Mouse (Mus musculus) embryo, embryonic 10 days (tissue): ENCODE data around the gene Jpt1.
"Not testable (repeated sequence)": the region's sequence is repeated elsewhere in the genome, so short reads cannot be mapped to it uniquely, and the experiment has no call there.

Source experiments
- DNase-seq: peaks from one replicate; pipeline ENCODE4 v3.0.0-alpha.2; 2015; ENCODE audit warnings: low spot score

The Jpt1 gene

DNA sequence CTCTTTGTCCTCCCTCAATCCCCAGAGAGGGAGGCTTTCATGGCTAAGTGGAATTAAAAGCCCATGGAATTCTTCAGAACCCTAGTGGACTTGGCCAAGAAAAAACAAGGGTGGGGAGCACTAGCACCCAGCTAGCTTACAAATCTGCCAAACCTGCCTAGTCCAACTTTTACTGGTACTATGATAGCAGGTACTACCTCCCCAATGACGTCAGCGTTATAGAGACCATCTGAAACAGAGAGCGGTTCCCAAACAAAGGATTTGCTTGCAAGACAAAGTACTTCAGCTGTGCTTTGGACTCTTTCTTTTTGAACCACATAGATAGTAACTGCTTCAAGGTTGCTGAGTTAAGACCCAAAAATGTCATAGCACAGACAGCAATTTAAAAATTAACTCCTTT is 2.2 kb downstream of the Jpt1 start:
- DNase-seq, result no peak

GRCm38 (mm10) chr11:115511121-115511520 is 3.1 kb downstream of the Jpt1 start:
- no peak for DNase-seq

DNA sequence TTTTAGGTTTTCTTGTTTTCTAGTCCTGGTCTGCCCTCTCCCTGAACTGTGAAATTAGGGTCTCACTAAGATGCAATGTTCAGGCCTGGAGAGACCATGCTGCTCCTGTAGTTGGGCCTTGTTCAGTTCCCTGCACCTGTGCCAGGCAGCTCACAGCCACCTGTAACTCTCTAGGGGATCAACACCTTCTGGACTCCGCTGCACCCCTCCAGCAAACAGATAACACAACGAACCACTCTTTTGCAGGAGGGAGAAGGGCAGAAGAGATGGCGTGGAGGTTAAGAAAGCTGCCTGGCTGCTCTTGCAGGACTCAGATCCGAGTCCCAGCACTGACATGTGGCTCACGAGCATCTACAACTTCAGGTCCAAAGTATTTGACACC is 3.7 kb downstream of the Jpt1 start:
- DNase-seq, result no peak

GRCm38 (mm10) chr11:115509773-115510506 is 4.2 kb downstream of the Jpt1 start:
- DNase-seq, result no peak

DNA sequence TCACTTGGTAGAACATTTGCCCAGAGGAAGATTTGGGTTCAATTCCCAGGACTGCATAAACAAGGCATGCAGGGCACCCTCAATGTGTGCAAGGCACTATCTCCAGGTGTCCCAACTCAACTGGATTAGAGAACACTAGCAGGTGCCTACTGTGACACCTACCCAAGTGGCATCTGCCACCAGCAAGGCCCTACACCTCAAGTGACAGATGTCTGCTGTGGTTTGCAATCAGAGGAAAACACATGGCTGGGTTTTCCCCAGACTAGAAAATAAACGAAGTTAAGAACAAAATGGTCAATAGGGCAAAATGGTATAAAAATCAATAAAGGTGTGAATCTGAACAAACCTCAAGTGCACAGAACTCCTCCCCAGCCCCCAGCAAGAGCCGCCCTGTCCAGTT is 6.1 kb downstream of the Jpt1 start:
- DNase-seq, result no peak

DNA sequence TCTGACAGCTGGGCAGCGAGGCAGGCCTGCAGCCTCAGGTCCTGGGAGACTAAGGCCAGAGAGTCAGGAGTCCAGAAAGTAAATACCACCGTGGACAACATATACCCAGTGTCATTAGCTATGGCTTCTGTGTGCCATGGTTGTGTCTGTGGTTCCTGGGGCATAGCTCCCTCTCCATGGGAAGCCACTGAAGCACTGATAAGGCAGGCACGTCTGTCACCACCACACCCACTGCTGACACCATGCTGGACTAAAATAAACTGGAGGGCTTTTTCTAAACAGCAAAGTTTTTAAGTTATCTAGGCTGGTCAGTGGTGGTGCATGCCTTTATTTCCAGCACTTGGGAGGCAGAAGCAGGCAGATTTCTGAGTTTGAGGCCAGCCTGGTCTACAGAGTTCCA is 7.6 kb downstream of the Jpt1 start:
- no peak for DNase-seq

DNA sequence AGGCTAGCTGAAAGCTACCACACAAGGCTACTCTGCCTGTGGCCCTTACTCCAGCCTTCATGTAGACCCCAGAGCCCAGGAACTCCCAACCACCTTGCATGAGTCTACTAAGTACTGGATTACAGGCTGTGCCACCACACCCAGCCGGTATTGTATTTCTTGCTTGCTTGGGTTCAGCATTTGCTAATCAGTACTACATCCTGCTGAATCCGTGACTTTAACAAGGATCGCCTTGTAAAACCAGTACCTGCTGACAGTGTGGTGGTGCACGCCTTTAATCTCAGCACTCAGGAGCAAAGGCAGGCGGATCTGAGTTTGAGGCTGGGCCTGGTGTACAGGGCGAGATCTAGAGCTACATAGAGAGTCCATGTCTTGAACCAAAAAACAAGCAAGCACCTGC is 11.6 kb downstream of the Jpt1 start:
- DNase-seq, result no peak

DNA sequence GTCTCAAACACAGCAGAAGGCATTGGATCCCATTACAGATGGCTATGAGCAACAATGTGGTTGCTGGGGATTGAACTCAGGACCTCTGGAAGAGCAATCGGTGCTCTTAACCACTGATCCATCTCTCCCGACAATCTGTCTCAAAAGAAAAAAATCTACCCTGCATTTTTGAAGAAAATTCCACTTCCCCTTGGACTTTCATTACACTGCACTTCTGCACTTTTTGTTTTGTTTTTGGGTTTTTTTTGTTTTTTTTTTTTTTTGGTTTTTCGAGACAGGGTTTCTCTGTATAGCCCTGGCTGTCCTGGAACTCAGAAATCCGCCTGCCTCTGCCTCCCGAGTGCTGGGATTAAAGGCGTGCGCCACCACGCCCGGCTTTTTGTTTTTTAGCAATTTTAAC is 17.6 kb downstream of the Jpt1 start:
- not testable (repeated sequence) for DNase-seq

DNA sequence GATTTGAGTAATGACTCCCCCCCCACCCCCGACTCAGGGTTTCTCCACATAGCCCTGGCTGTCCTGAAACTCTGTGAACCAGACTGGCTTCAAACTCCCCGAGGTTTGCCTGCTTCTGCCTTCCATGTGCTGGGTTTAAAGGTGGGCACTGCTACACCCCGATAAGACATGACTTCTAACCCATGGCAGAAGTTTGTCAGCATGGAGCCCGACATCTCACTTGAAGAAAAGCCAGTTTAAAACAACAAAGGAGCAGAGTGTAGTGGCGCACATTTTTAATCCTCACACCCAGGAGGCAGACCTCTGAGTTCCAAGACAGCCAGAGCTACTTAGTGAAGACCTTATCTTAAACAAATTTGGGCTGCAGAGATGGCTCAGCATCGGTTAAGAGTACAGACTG is 21.8 kb downstream of the Jpt1 start:
- no peak for DNase-seq

GRCm38 (mm10) chr11:115491356-115492083 is 22.7 kb downstream of the Jpt1 start, which contains the start of gene Nt5c:
TSS of gene Nt5c (minus strand) at chr11:115491862.
- peak; percentile 83 for DNase-seq

- DNase-seq, result no peak
Observed at GRCm38 (mm10) chr11:115490441-115491355, 23.5 kb downstream of the Jpt1 start.

DNA sequence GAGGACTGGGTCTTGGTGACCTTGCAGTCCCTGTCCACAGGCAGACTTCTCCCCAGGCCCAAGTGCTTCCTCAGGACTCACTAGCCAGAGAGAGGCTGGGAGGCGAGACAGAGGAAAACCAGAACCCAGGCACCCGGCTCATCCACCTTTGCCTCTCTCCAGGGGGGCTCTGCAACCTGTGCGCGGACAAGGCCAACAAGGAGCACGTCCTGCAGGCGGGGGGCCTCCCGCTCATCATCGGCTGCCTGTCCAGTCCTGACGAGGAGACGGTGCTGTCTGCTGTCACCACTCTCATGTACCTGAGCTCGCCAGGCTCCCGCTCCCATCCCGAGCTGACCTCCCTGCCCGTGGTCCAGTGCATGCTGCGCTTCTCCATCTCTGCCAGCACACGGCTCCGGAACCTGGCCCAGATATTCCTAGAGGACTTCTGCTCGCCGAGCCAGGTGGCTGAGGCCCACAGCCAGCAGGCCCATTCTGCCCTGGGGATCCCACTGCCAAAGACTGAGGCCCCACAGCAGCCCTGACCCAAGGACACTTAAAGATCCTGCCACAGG is 25.6 kb downstream of the Jpt1 start:
- DNase-seq, result no peak

- peak; percentile 72 for DNase-seq
Observed at GRCm38 (mm10) chr11:115485155-115485554, 29.0 kb downstream of the Jpt1 start.

DNA sequence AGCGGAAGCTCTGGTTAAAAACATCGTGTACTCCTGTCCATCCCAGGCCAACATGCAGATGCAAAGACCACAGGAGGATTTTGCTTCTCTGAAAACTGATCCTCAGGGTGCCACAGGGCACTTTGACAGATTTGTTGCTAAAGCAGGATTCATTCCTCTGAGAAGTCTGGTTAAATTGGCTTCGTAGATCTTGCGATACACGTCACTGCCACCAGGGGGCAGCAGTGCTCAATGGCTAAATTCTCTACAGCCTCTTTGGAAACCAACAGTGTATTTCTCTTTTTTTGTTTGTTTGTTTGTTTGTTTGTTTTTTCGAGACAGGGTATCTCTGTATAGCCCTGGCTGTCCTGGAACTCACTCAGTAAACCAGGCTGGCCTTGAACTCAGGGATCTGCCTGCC is 30.5 kb downstream of the Jpt1 start:
- DNase-seq, result peak; percentile 89

- DNase-seq, result no peak
Observed at GRCm38 (mm10) chr11:115483278-115483677, 30.9 kb downstream of the Jpt1 start.

- no peak for DNase-seq
Observed at GRCm38 (mm10) chr11:115481553-115482259, 32.5 kb downstream of the Jpt1 start.

DNA sequence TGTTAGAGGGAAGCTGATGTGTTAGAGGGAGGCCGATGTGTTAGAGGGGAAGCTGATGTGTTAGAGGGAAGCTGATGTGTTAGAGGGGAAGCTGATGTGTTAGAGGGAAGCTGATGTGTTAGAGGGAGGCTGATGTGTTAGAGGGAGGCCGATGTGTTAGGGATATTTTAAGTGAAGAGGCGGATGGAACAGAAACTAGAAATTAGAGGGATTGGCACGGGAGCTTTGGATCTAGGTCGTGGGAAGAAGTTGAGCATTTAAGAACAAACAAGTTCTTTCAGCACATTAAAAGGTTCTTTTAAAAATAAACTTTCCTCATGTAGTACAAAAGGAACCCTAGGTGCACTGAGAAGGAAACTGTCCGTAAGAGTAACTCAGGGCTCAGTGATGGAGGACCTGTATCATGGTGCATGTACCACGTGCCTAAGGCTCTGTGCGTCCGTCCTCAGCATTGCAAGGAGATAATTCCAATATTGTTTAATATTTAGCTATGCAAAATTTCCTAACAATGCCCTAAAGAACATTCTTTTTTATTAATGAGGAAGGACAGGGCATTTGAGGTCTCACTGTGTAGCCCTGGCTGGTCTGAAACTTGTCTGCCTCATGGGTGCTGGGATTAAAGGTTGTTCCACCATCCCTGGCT is 35.8 kb downstream of the Jpt1 start:
- no peak for DNase-seq

DNA sequence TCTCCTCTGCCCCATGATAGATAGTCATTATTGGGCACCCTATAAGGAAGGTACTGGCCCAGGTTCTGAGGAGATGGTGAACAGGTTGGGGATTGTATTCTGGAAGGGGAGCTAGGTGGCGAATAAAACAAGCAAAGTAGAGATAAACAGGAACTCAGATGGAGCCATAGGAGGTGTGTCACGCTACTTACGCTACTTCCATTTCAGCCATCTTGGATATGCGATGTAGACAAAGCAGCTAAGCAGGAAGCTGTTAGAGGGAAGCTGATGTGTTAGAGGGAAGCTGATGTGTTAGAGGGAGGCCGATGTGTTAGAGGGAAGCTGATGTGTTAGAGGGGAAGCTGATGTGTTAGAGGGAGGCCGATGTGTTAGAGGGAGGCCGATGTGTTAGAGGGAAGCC is 36.8 kb downstream of the Jpt1 start:
- DNase-seq, result not testable (repeated sequence)

DNA sequence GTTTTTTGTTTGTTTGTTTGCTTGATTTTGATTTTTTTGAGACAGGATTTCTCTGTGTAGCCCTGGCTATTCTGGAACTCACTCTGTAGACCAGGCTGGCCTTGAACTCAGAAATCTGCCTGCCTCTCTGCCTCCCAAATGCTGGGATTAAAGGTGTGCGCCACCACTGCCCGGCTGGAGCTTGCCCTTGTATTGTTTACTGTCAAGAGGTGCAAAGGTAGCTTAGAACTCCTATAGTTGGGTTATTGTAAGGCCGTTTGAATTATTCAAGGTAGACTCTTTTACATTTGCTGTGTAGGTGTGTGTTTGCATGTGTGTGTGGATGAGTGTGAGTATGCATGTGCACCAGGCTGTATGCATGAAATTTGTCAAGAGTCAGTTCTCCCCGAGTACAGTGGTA is 37.6 kb downstream of the Jpt1 start:
- DNase-seq, result not testable (repeated sequence)

DNA sequence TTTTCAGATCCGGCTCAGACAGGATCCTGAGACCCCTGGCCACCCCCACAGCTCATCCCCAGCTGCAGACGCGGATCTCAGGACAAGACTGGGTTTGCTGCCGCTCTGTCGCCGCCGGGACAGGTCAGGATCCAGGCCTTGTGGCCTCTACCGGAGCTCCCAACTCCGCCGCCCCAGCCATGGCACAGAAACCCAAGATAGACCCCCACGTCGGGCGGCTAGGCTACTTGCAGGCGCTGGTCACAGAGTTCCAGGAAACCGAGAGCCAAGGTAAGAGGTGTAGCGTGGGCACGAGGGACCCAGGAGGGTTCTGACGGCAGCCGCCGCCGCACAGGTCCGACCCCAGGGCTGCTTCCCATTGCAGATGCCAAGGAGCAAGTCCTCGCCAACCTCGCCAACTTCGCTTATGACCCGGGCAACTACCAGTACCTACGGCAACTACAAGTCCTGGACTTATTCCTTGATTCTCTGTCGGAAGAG is 38.4 kb downstream of the Jpt1 start:
- DNase-seq, result no peak
